10 mouse cellular contexts compared by ENCODE assay signal in the genomic region with DNA sequence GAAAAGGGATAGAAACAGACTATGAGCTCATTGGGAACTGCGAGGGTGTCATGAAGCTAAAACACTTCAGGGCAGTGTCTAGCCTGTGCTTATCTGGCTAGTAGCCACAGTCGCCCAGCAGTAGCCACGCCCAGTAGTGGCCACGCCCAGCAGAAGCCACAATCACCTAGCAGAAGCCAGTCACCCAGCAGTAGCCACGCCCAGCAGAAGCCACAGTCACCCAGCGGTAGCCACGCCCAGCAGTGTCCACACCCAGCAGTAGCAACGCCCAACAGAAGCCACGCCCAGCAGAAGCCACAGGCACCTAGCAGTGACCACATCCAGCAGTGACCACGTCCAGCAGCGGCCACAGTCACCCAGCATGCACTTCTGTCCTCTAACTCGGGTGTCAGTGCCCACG.
DNase-seq lines count a peak whose midpoint lies in the region; ATAC-seq and TF ChIP-seq lines count a peak whose summit lies in the region.
"Had no signal": no experiment of that assay in that cellular context is flagged by ENCODE, and none has a peak within 500 bp of the region (broad histone marks: within the 10 kb centered on the region; RNA-seq: fewer than 3 reads in every experiment).

No protein-coding gene starts in this region.

- intact Hi-C loops in heart, postnatal 25 days (cut with DNase I), result no loop called here
- intact Hi-C loops in left cerebral cortex, adult 2 months (cut with DNase I), result loop anchor here (5.0 kb wide), 1 partner anchor 168 kb away; no protein-coding TSS in a partner anchor

- H3K27me3 ChIP-seq in heart, embryonic 16.5 days (ENCODE audit: control insufficient read depth, insufficient read depth, low read length), result peaks cover 47% of the 10 kb centered on the region
- H3K27me3 ChIP-seq in G1E (ENCODE audit: insufficient read depth, low read length), result peaks cover 2% of the 10 kb centered on the region; the same call in 1 of the 2 replicates
- H3K27me3 ChIP-seq in hindbrain, embryonic 12.5 days, result peaks cover 18% of the 10 kb centered on the region; the same call in 1 of the 2 replicates

- no peak for ATAC-seq in heart, embryonic 16.5 days (replicated peaks; ENCODE audit: extremely low read depth, insufficient read depth, low FRiP score)
- ATAC-seq in G1E (ENCODE audit: extremely low read depth, insufficient number of reproducible peaks, low FRiP score, poor library complexity, severe bottlenecking), result no peak
- no peak for ATAC-seq in hindbrain, embryonic 12.5 days (ENCODE audit: low FRiP score)
- ATAC-seq in megakaryocyte progenitor cell, adult 5-6 weeks (replicated peaks; ENCODE audit: poor library complexity), result peak; percentile 71
- ATAC-seq in erythroblast, adult 5-6 weeks (replicated peaks; ENCODE audit: low FRiP score, poor library complexity, severe bottlenecking), result no peak

- no peaks in the 10 kb centered on the region for H3K36me3 ChIP-seq in heart, embryonic 16.5 days (ENCODE audit: control insufficient read depth, insufficient read depth)
- H3K36me3 ChIP-seq in G1E (replicated peaks), result no peaks in the 10 kb centered on the region
- no peaks in the 10 kb centered on the region for H3K36me3 ChIP-seq in hindbrain, embryonic 12.5 days

- no peak for DNase-seq in heart, postnatal 25 days (ENCODE audit: low spot score)
- no peak for DNase-seq in G1E (ENCODE audit: low spot score)
- DNase-seq in right cerebral cortex, adult 18-20 months, result no peak
- no peak for DNase-seq in left cerebral cortex, adult 2 months (ENCODE audit: extremely low spot score in 1 of 2, low spot score in 2 of 2)

- no peak overlapping the region for H3K4me3 ChIP-seq in heart, embryonic 16.5 days (ENCODE audit: low read length)
- H3K4me3 ChIP-seq in G1E (ENCODE audit: low read depth, low read length), result peak overlapping the region; percentile 33; the same call in 1 of the 2 replicates
- no peak overlapping the region for H3K4me3 ChIP-seq in hindbrain, embryonic 12.5 days
- H3K4me3 ChIP-seq in left cerebral cortex, adult 2 months, result no peak overlapping the region
- H3K4me3 ChIP-seq: erythroblast, embryonic 14.5 days had no signal

- no peaks in the 10 kb centered on the region; the same call in 1 of the 2 replicates for H3K9me3 ChIP-seq in heart, embryonic 16.5 days (replicated peaks; ENCODE audit: control insufficient read depth, low read length)
- peaks cover 94% of the 10 kb centered on the region for H3K9me3 ChIP-seq in G1E (replicated peaks)
- H3K9me3 ChIP-seq in hindbrain, embryonic 12.5 days (replicated peaks), result no peaks in the 10 kb centered on the region; the same call in 1 of the 2 replicates

- no peak overlapping the region for H3K9ac ChIP-seq in heart, embryonic 16.5 days (ENCODE audit: low read length)
- no peak overlapping the region for H3K9ac ChIP-seq in hindbrain, embryonic 12.5 days
- H3K9ac ChIP-seq: liver, embryonic 14.5 days had no signal

- no peak for TF ChIP-seq CTCF in G1E (IDR thresholded peaks at IDR 0.05; ENCODE audit: low read depth, low read length)
- no peak for TF ChIP-seq CTCF in left cerebral cortex, adult 2 months (IDR thresholded peaks at IDR 0.05)

- H3K4me1 ChIP-seq in heart, embryonic 16.5 days (ENCODE audit: control insufficient read depth, insufficient read depth, low read length), result peaks cover 3% of the 10 kb centered on the region
- H3K4me1 ChIP-seq in G1E (ENCODE audit: insufficient read depth, low read depth, low read length), result no peaks in the 10 kb centered on the region
- peaks cover 20% of the 10 kb centered on the region for H3K4me1 ChIP-seq in hindbrain, embryonic 12.5 days

- peak overlapping the region; percentile 28 for H3K4me2 ChIP-seq in heart, embryonic 16.5 days (ENCODE audit: low read depth, low read length)
- H3K4me2 ChIP-seq in hindbrain, embryonic 12.5 days (replicated peaks), result peak overlapping the region; percentile 34

- H3K27ac ChIP-seq in heart, embryonic 16.5 days (ENCODE audit: low read length), result no peak overlapping the region
- H3K27ac ChIP-seq in hindbrain, embryonic 12.5 days, result no peak overlapping the region
- H3K27ac ChIP-seq in left cerebral cortex, adult 2 months, result no peak overlapping the region
- H3K27ac ChIP-seq: liver, embryonic 14.5 days had no signal

- 14% methylated on average over 13 of the region's 13 CpGs for WGBS in heart, embryonic 16.5 days
- WGBS in hindbrain, embryonic 12.5 days, result 24% methylated on average over 13 of the region's 13 CpGs
